Mouse (Mus musculus): Measurements from ENCODE around the gene Uap1.

DNA sequence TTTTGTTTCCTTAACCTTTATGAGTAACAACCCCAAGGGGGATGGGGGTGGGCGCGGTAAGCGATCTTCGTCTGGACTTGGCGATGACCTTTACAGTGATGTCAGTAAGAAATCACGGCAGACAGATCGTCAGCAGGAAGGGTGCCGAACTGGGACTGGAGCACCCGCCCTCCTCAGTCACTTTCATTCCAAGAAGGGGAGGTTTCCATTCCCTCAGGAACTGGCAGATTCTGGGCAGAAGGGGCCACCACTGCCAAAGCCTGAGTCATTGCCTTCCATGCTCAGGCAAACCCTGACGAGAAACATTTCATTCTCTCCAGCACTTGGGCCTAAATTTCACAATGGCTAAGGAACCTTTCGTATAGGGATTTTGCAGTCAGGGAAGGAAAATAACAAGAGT is 13.8 kb upstream of the Uap1 start:
- TF ChIP-seq CTCF (IDR thresholded peaks at IDR 0.05; ENCODE audit: borderline replicate concordance, extremely low read depth, insufficient read depth, insufficient read length) (no peak), POLR2A (IDR thresholded peaks at IDR 0.05; ENCODE audit: borderline replicate concordance, extremely low read depth, insufficient read depth, insufficient read length, poor library complexity, severe bottlenecking) (no peak)

All from brain, embryonic 14.5 days (tissue).